Mouse (Mus musculus): Measurements from ENCODE around the gene Svopl.

Gene Svopl

GRCm38 (mm10) chr6:38028205-38028604 is 18.6 kb downstream of the Svopl start:
- no peak for DNase-seq

- peak; percentile 6 for DNase-seq
Observed at GRCm38 (mm10) chr6:38027771-38028170, 19.0 kb downstream of the Svopl start.

GRCm38 (mm10) chr6:38023284-38023683 is 23.5 kb downstream of the Svopl start:
- no peak for DNase-seq

GRCm38 (mm10) chr6:38021406-38021805 is 25.4 kb downstream of the Svopl start:
- DNase-seq, result no peak

GRCm38 (mm10) chr6:38012829-38013228 is 34.0 kb downstream of the Svopl start:
- DNase-seq, result no peak

GRCm38 (mm10) chr6:38007459-38007858 is 39.3 kb downstream of the Svopl start:
- DNase-seq, result peak; percentile 85

- DNase-seq, result no peak
Observed at GRCm38 (mm10) chr6:37967386-37967785, 79.4 kb downstream of the Svopl start.

GRCm38 (mm10) chr6:37951306-37951705 is 95.5 kb downstream of the Svopl start:
- no peak for DNase-seq

GRCm38 (mm10) chr6:37936498-37936897 is 110.3 kb downstream of the Svopl start:
- no peak for DNase-seq
